Mouse (Mus musculus) erythroblast, embryonic 14.5 days (primary cell): ENCODE measurements at regions not wholly inside any gene's neighbourhood (a gene's known extent, or its start where the extent isn't known, plus 50 kb on each side); places are given as distances from the start of the nearest gene placed in this dataset.

Experiments used
- H3K27me3 ChIP-seq: 2 replicates; pipeline ENCODE4 v1.6.1; 2012; ENCODE audit warnings: inconsistent platforms; ENCODE audit not compliant: control insufficient read depth
- H3K36me3 ChIP-seq: 2 replicates; pipeline ENCODE4 v1.6.1; 2012; ENCODE audit warnings: mild to moderate bottlenecking, inconsistent platforms; ENCODE audit not compliant: control insufficient read depth
- H3K4me1 ChIP-seq: 2 replicates; pipeline ENCODE4 v1.6.1; 2012; ENCODE audit warnings: inconsistent platforms; ENCODE audit not compliant: control insufficient read depth
- H3K4me3 ChIP-seq: replicated peaks from 2 replicates; pipeline ENCODE3; 2012; ENCODE audit warnings: moderate library complexity, mild to moderate bottlenecking, inconsistent platforms
- H3K9me3 ChIP-seq: 2 replicates; pipeline ENCODE4 v1.6.1; 2012; ENCODE audit warnings: low read length, inconsistent platforms, mixed read lengths; ENCODE audit not compliant: control insufficient read depth
- GATA1 ChIP-seq: IDR thresholded peaks from 2 replicates; pipeline ENCODE4 v1.6.1; 2012; ENCODE audit warnings: low read length, inconsistent platforms, mixed read lengths
- TAL1 ChIP-seq: IDR thresholded peaks from 3 replicates; pipeline ENCODE4 v1.6.1; 2012; ENCODE audit warnings: low read length, inconsistent platforms, mixed read lengths

GRCm38 (mm10) chr7:128834894-128835293, 90.2 kb downstream of the Sec23ip start:
- no peak for TF ChIP-seq GATA1
- no peak for TF ChIP-seq TAL1
- Histone ChIP-seq H3K9me3 (no peaks in the 10 kb centered on the region), H3K4me3 (no peak overlapping the region), H3K36me3 (no peaks in the 10 kb centered on the region), H3K4me1 (peaks cover 3% of the 10 kb centered on the region; the same call in 1 of the 2 replicates), H3K27me3 (peaks cover 7% of the 10 kb centered on the region)

- H3K4me1 ChIP-seq = peaks cover 3% of the 10 kb centered on the region; the same call in 1 of the 2 replicates
- no peaks in the 10 kb centered on the region for H3K36me3 ChIP-seq
- no peak for TF ChIP-seq GATA1
- no peak for TF ChIP-seq TAL1
- no peak overlapping the region for H3K4me3 ChIP-seq
- no peaks in the 10 kb centered on the region for H3K9me3 ChIP-seq
- H3K27me3 ChIP-seq = peaks cover 5% of the 10 kb centered on the region
Measured at GRCm38 (mm10) chr7:128836435-128836834, 91.7 kb downstream of the Sec23ip start.

- TF ChIP-seq TAL1 (no peak), GATA1 (no peak)
- H3K27me3 ChIP-seq = peaks cover 3% of the 10 kb centered on the region; the same call in 1 of the 2 replicates
- no peaks in the 10 kb centered on the region for H3K4me1 ChIP-seq
- no peak overlapping the region for H3K4me3 ChIP-seq
- H3K9me3 ChIP-seq = peaks cover 3% of the 10 kb centered on the region; the same call in 1 of the 2 replicates
- no peaks in the 10 kb centered on the region for H3K36me3 ChIP-seq
Measured at GRCm38 (mm10) chr7:128842561-128842960, 97.8 kb downstream of the Sec23ip start.

GRCm38 (mm10) chr7:128843576-128843975, 98.8 kb downstream of the Sec23ip start:
- no peaks in the 10 kb centered on the region for H3K4me1 ChIP-seq
- H3K36me3 ChIP-seq = no peaks in the 10 kb centered on the region
- H3K9me3 ChIP-seq = peaks cover 8% of the 10 kb centered on the region
- no peak overlapping the region for H3K4me3 ChIP-seq
- no peaks in the 10 kb centered on the region for H3K27me3 ChIP-seq
- TF ChIP-seq GATA1 = no peak
- TF ChIP-seq TAL1 = no peak

GRCm38 (mm10) chr7:128849261-128849660, 104.5 kb downstream of the Sec23ip start:
- no peaks in the 10 kb centered on the region for H3K27me3 ChIP-seq
- no peak overlapping the region for H3K4me3 ChIP-seq
- peaks cover 6% of the 10 kb centered on the region for H3K9me3 ChIP-seq
- no peaks in the 10 kb centered on the region for H3K36me3 ChIP-seq
- peaks cover 24% of the 10 kb centered on the region for H3K4me1 ChIP-seq
- no peak for TF ChIP-seq GATA1
- no peak for TF ChIP-seq TAL1

- Histone ChIP-seq H3K36me3 (no peaks in the 10 kb centered on the region), H3K4me1 (peaks cover 43% of the 10 kb centered on the region), H3K9me3 (no peaks in the 10 kb centered on the region; the same call in 1 of the 2 replicates), H3K4me3 (peak overlapping the region; percentile 55), H3K27me3 (no peaks in the 10 kb centered on the region)
- TF ChIP-seq TAL1 = no peak
- no peak for TF ChIP-seq GATA1
Measured at GRCm38 (mm10) chr7:128854193-128854592, 109.5 kb downstream of the Sec23ip start.

- H3K4me3 ChIP-seq = peak overlapping the region; percentile 55
- peaks cover 45% of the 10 kb centered on the region for H3K4me1 ChIP-seq
- TF ChIP-seq GATA1 (peak; percentile 92), TAL1 (peak; percentile 86)
- H3K27me3 ChIP-seq = no peaks in the 10 kb centered on the region
- H3K36me3 ChIP-seq = no peaks in the 10 kb centered on the region
- H3K9me3 ChIP-seq = no peaks in the 10 kb centered on the region
Measured at GRCm38 (mm10) chr7:128854690-128855343, 110.1 kb downstream of the Sec23ip start.

- Histone ChIP-seq H3K4me1 (peaks cover 16% of the 10 kb centered on the region), H3K27me3 (peaks cover 4% of the 10 kb centered on the region), H3K9me3 (no peaks in the 10 kb centered on the region), H3K36me3 (no peaks in the 10 kb centered on the region), H3K4me3 (no peak overlapping the region)
- TF ChIP-seq GATA1 = no peak
- TF ChIP-seq TAL1 = no peak
Measured at GRCm38 (mm10) chr7:128860141-128860540, 115.4 kb downstream of the Sec23ip start.

GRCm38 (mm10) chr7:128860709-128861108, 116.0 kb downstream of the Sec23ip start:
- Histone ChIP-seq H3K4me1 (peaks cover 14% of the 10 kb centered on the region), H3K4me3 (no peak overlapping the region), H3K9me3 (no peaks in the 10 kb centered on the region), H3K36me3 (no peaks in the 10 kb centered on the region), H3K27me3 (peaks cover 4% of the 10 kb centered on the region)
- TF ChIP-seq GATA1 (no peak), TAL1 (no peak)
